Mouse (Mus musculus) left cerebral cortex, postnatal 4 days (tissue): Measurements from ENCODE around the gene Dennd5a. TPM values are rescaled to one million over a fixed set of nuclear protein-coding genes. Genes with fewer than 3 reads are reported as not detected.
A peak's percentile ranks its signal among the peaks of the same experiment; 100 is the strongest.

ENCODE experiments used
- DNase-seq: peaks from one replicate; pipeline ENCODE4 v3.0.0-alpha.2; 2022
- intact Hi-C: fragments of 180-260 bp; cut with DNase I; formaldehyde crosslinking; loops from one replicate; pipeline ENCODE4 v1.15.1; 2025
- total RNA-seq, 2 experiments: library from RNA; stranded (reverse); gene quantifications; 2 replicates each; pipeline ENCODE4 v1.2.3; 2021

Gene Dennd5a
- total RNA-seq, 2 experiments from 2014 or later: 123 to 135 TPM

GRCm38 (mm10) chr7:109965658-109966057 lies 5.4 kb upstream of the Dennd5a start:
- intact Hi-C loops: no loop called here
- no peak for DNase-seq

- intact Hi-C loops: no loop called here
- DNase-seq: no peak
These were observed 3.4 kb upstream of the Dennd5a start for GRCm38 (mm10) chr7:109963707-109964106.

GRCm38 (mm10) chr7:109962596-109962995 lies 2.3 kb upstream of the Dennd5a start:
- intact Hi-C loops: no loop called here
- DNase-seq: no peak

- peak; percentile 13 for DNase-seq
- intact Hi-C loops: no loop called here
These were observed 1.3 kb upstream of the Dennd5a start for GRCm38 (mm10) chr7:109961570-109961969.

- DNase-seq: no peak
- intact Hi-C loops: no loop called here
These were observed 414 bp upstream of the Dennd5a start for GRCm38 (mm10) chr7:109960613-109961154.

- DNase-seq: no peak
- intact Hi-C loops: no loop called here
These were observed 1.2 kb downstream of the Dennd5a start for GRCm38 (mm10) chr7:109958843-109959715.

- no peak for DNase-seq
- intact Hi-C loops: no loop called here
These were observed 2.1 kb downstream of the Dennd5a start for GRCm38 (mm10) chr7:109957996-109958789.

GRCm38 (mm10) chr7:109954622-109955401 lies 5.5 kb downstream of the Dennd5a start:
- intact Hi-C loops: no loop called here
- DNase-seq: no peak

- intact Hi-C loops: no loop called here
- no peak for DNase-seq
These were observed 9.0 kb downstream of the Dennd5a start for GRCm38 (mm10) chr7:109951297-109951696.

GRCm38 (mm10) chr7:109944421-109945034 lies 15.7 kb downstream of the Dennd5a start:
- intact Hi-C loops: no loop called here
- no peak for DNase-seq

- intact Hi-C loops: no loop called here
- no peak for DNase-seq
These were observed 30.6 kb downstream of the Dennd5a start for GRCm38 (mm10) chr7:109929628-109930027.

GRCm38 (mm10) chr7:109928365-109928764 lies 31.9 kb downstream of the Dennd5a start:
- DNase-seq: no peak

GRCm38 (mm10) chr7:109924965-109925364 lies 35.3 kb downstream of the Dennd5a start:
- DNase-seq: no peak
- intact Hi-C loops: no loop called here

More at GRCm38 (mm10) chr7:109928365-109928764, 31.9 kb downstream of the Dennd5a start:
- intact Hi-C loops: no loop called here

GRCm38 (mm10) chr7:109922889-109923288 lies 37.4 kb downstream of the Dennd5a start:
- no peak for DNase-seq
- intact Hi-C loops: no loop called here

GRCm38 (mm10) chr7:109906165-109906564 lies 54.1 kb downstream of the Dennd5a start:
- intact Hi-C loops: loop anchor here (10.0 kb wide), 1 partner anchor 149 kb away; no protein-coding TSS in a partner anchor
- DNase-seq: no peak

GRCm38 (mm10) chr7:109900921-109901320 lies 59.3 kb downstream of the Dennd5a start:
- intact Hi-C loops: loop anchor here (10.0 kb wide), 1 partner anchor 154 kb away; no protein-coding TSS in a partner anchor
- no peak for DNase-seq

- intact Hi-C loops: no loop called here
- no peak for DNase-seq
These were observed 61.4 kb downstream of the Dennd5a start for GRCm38 (mm10) chr7:109898911-109899310.

GRCm38 (mm10) chr7:109892530-109892929 lies 67.7 kb downstream of the Dennd5a start:
- peak; percentile 82 for DNase-seq
- intact Hi-C loops: no loop called here

- DNase-seq: no peak
- intact Hi-C loops: no loop called here
These were observed 68.5 kb downstream of the Dennd5a start for GRCm38 (mm10) chr7:109891786-109892185.

- intact Hi-C loops: no loop called here
- no peak for DNase-seq
These were observed 70.0 kb downstream of the Dennd5a start for GRCm38 (mm10) chr7:109890256-109890655.
